Mouse (Mus musculus): ENCODE measurements at regions not wholly inside any gene's neighbourhood (a gene's known extent, or its start where the extent isn't known, plus 50 kb on each side); places are given as distances from the start of the nearest gene placed in this dataset.

GRCm38 (mm10) chr1:34978156-34978555 is 128.4 kb downstream of the Plekhb2 start:
- TF ChIP-seq TCF12 (IDR thresholded peaks at IDR 0.05; ENCODE audit: low read depth, low read length) (no peak), MAX (IDR thresholded peaks at IDR 0.05; ENCODE audit: low read length) (no peak), ZC3H11A (IDR thresholded peaks at IDR 0.05; ENCODE audit: low read depth, low read length) (no peak), HCFC1 (IDR thresholded peaks at IDR 0.05; ENCODE audit: low read depth, low read length) (no peak), CTCF (IDR thresholded peaks at IDR 0.05 in 2 of 3, conservative IDR thresholded peaks at IDR 0.05 in 1 of 3; ENCODE audit: control insufficient read depth in 1 of 3, insufficient read depth in 1 of 3, low read depth in 2 of 3, low read length in 3 of 3, poor library complexity in 1 of 3, severe bottlenecking in 1 of 3) (no peak), MXI1 (IDR thresholded peaks at IDR 0.05; ENCODE audit: low read depth, low read length) (no peak), POLR2A (IDR thresholded peaks at IDR 0.05; ENCODE audit: control insufficient read depth in 1 of 2, insufficient read depth in 1 of 2, low read depth in 1 of 2, low read length in 2 of 2, poor library complexity in 1 of 2) (no peak)
